Mouse (Mus musculus): ENCODE results near the gene Spen. TPM values are rescaled to one million over a fixed set of nuclear protein-coding genes. Genes with fewer than 3 reads are reported as not detected.

The Spen gene
- polyA plus RNA-seq, 1 experiment from 2014 or later = 6.2 TPM

DNA sequence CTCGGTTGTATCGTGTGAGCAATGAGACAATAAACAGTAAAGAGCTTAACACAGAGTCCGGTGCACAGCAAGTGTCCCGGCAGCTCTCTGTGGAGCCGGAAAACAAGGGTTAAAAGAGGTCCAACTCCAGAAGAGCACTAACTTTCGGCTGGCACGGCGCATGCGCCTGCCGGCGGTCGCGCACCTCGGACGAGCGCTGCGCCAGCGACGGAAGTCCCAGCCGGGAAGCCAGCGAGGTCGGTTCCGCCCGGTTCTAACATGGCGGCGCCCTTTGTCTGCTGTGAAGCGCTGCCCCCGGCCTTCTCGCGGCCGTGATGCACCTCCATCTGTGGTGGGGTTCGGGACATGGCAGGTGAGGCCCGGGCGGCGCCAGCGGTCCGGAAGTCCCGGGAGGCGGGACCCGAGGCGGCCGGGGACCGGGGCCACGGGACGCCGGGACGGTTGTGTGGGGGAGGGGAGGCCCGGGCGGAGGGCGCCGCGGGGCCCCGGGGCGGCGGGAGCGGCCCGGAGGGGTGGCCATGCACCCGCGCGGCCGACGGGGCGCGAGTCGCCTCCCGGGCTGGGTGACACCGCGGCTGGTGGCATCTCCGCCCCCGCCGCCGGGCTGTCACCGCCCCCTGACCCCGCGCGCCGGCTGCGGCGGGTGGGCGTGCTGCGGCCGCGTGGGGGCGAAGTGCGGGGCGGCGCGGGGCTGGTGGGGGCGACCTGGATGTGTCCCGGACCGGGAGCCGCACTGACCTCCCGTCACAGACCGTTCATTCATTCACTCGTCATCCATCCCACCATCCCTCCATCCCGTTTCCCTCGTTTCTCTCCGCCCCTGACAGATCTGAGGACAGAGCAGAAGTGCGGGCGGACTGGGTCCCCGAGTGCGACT, 93.7 kb downstream of the Spen start, which contains the start of gene Zbtb17:
Gene Zbtb17 (plus strand): TSS at position 204 of the 877 bp plus-strand sequence.
- peak within 1 kb of the TSS; percentile 99 for H3K4me3 ChIP-seq (replicated peaks; ENCODE audit: low read depth, low read length)
- peaks cover 8% of the 10 kb centered on the region for H3K4me1 ChIP-seq (replicated peaks; ENCODE audit: insufficient read depth, low read length)
- DNase-seq (ENCODE audit: low spot score) (peak; percentile 95), ATAC-seq (replicated peaks; ENCODE audit: low FRiP score, low read depth) (peak; percentile 89)
- peaks cover 21% of the 10 kb centered on the region; the same call in 1 of the 2 replicates for H3K36me3 ChIP-seq (ENCODE audit: insufficient read depth, low read length)
- WGBS = 1% methylated on average over 66 of the region's 102 CpGs
- peak within 1 kb of the TSS; percentile 96 for H3K9ac ChIP-seq (ENCODE audit: low read depth, low read length)
- H3K4me2 ChIP-seq (ENCODE audit: low read length) = peak within 1 kb of the TSS; percentile 95
- no peaks in the 10 kb centered on the region for H3K27me3 ChIP-seq (ENCODE audit: insufficient read depth, low read length)
- peak within 1 kb of the TSS; percentile 75 for H3K27ac ChIP-seq
- no peaks in the 10 kb centered on the region for H3K9me3 ChIP-seq (replicated peaks; ENCODE audit: low read length)
- TF ChIP-seq CTCF (IDR thresholded peaks at IDR 0.05; ENCODE audit: low read depth) = no peak

DNA sequence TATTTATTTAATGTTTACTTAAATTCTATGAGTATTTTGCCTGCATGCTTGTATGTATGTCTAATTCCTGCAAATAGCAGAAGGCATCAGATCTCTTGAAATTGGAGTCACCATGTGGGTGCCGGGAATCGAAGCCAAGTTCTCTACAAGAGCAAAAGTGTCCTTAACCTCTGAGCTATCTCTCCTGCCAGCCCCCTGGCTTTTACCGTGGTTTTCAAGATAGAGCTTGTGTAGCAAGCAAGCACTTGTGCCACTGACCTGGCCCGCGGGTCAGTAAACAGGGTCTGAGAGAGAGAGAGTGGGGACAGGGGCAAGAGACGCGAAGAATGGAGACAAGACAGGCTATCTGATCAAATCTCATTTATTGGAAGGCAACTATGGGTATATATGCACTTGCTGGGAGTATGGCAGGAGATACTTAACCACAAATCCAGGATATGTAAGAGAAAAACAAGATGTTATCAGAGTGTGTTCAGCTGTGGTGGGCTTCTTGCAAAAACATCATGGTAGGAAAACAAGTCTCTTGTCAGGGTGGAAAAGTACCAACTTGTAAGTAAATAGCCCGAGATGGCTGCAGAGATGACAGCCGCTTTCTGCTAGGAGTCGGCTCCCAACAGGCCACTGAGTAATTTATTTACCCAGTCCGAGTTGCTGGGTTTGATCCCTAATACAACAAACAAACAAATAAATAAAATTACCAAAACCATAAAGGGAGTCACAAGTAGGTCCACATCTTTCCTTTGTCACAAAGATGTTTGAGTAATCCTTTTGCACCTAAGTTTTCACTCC, 94.6 kb downstream of the Spen start:
- H3K4me1 ChIP-seq (replicated peaks; ENCODE audit: insufficient read depth, low read length) = peaks cover 8% of the 10 kb centered on the region
- no peak for DNase-seq (ENCODE audit: low spot score)
- H3K9me3 ChIP-seq (replicated peaks; ENCODE audit: low read length) = no peaks in the 10 kb centered on the region
- peak overlapping the region; percentile 96 for H3K9ac ChIP-seq (ENCODE audit: low read depth, low read length)
- H3K4me2 ChIP-seq (ENCODE audit: low read length) = peak overlapping the region; percentile 95
- 0 out of 2 replicates have a peak, but pooled peaks cover 14% of the 10 kb centered on the region for H3K36me3 ChIP-seq (ENCODE audit: insufficient read depth, low read length)
- no peak for TF ChIP-seq CTCF (IDR thresholded peaks at IDR 0.05; ENCODE audit: low read depth)
- WGBS = 34% methylated on average over 11 of the region's 11 CpGs
- H3K27ac ChIP-seq = peak overlapping the region; percentile 75; the same call in 1 of the 2 replicates
- no peak for ATAC-seq (replicated peaks; ENCODE audit: low FRiP score, low read depth)
- no peaks in the 10 kb centered on the region for H3K27me3 ChIP-seq (ENCODE audit: insufficient read depth, low read length)
- peak overlapping the region; percentile 99 for H3K4me3 ChIP-seq (replicated peaks; ENCODE audit: low read depth, low read length)

DNA sequence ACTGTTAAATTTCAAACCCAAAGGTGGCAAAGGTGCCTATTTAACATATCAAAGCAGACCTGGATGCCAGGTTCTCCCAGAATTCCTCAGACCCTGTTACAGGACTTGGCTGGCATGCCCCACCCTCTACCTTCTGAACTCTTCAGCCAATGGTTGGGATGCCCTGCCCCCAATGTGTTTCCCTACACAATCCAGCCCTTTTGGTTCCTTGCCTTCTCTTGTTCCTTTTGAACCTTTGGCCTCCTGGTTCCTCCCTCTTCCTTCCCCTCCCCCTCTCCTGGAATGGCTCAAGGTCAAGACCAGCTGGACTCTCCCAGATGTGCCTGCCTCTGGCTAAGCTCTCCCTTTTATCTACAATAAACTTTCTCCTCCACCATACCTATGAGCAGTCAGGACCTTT, 97.5 kb downstream of the Spen start:
- peaks cover 7% of the 10 kb centered on the region for H3K4me1 ChIP-seq (replicated peaks; ENCODE audit: insufficient read depth, low read length)
- no peak for TF ChIP-seq CTCF (IDR thresholded peaks at IDR 0.05; ENCODE audit: low read depth)
- H3K9me3 ChIP-seq (replicated peaks; ENCODE audit: low read length) = no peaks in the 10 kb centered on the region
- H3K36me3 ChIP-seq (ENCODE audit: insufficient read depth, low read length) = no peaks in the 10 kb centered on the region
- no peak overlapping the region for H3K4me2 ChIP-seq (ENCODE audit: low read length)
- no peak overlapping the region for H3K4me3 ChIP-seq (replicated peaks; ENCODE audit: low read depth, low read length)
- H3K27ac ChIP-seq = no peak overlapping the region; the same call in 1 of the 2 replicates
- DNase-seq (ENCODE audit: low spot score) = no peak
- no peaks in the 10 kb centered on the region for H3K27me3 ChIP-seq (ENCODE audit: insufficient read depth, low read length)
- peak; percentile 40; the same call in 1 of the 2 replicates for ATAC-seq (replicated peaks; ENCODE audit: low FRiP score, low read depth)
- no peak overlapping the region for H3K9ac ChIP-seq (ENCODE audit: low read depth, low read length)

DNA sequence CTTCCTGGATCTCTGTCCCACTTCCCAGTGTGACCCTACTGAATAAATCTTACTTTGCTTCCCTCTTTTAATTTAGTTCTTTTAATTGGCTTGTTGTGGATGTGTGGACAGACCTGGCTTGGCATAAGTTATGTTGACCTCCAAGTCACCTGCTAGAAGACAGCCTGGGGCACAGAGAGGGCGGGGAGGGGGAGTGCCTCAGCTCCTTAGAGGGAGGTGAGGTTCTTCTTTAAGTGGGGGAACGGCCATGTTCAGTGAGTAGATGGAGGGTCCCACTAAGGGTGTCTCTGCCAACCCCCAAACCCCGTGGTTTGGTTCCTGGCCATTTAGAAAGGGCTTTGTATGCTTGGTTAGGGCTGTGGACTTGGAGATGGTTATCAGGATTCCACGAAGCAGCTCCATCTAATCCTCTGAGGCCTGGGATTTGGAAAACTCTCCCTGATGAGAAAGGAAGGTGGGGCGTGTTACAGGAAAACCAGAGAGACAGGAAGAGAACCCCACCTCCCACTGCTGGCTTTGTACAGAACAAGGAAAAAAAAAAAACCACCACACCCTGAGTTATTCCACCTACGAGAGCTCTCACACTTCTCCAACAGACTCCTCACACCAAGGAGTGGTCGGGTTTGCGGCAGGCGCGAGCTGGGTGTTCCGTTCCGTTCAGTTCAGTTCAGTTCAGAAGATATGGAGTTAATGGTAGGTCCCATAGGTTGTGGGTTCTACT, 99.2 kb downstream of the Spen start:
- Histone ChIP-seq H3K4me1 (replicated peaks; ENCODE audit: insufficient read depth, low read length) (no peaks in the 10 kb centered on the region; the same call in 1 of the 2 replicates), H3K27ac (peak overlapping the region; percentile 31; the same call in 1 of the 2 replicates), H3K9me3 (replicated peaks; ENCODE audit: low read length) (no peaks in the 10 kb centered on the region), H3K27me3 (ENCODE audit: insufficient read depth, low read length) (no peaks in the 10 kb centered on the region), H3K4me3 (replicated peaks; ENCODE audit: low read depth, low read length) (no peak overlapping the region), H3K9ac (ENCODE audit: low read depth, low read length) (no peak overlapping the region), H3K4me2 (ENCODE audit: low read length) (no peak overlapping the region), H3K36me3 (ENCODE audit: insufficient read depth, low read length) (no peaks in the 10 kb centered on the region)
- WGBS = 68% methylated on average over 12 of the region's 12 CpGs
- TF ChIP-seq CTCF (IDR thresholded peaks at IDR 0.05; ENCODE audit: low read depth) = no peak
- ATAC-seq (replicated peaks; ENCODE audit: low FRiP score, low read depth) (no peak), DNase-seq (ENCODE audit: low spot score) (no peak)

DNA sequence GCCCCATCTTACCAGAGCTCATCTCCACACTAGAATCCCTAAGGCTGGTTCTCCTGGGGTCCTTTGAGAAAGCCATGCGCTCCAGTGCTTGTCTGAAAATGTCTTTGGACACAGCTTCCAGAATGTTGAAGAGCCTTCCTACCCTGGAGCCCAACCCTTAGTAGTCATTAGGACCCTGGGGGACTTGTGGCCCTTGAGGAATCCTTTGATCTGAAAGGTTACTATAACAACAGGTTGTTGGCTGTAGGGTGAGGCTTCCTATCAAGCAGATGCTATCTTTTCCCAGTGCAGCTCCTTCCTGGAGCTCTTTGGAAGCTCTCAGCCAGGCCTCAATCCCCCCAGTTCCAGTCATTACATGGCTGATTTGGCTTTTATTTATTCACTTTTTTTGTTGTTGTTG, 102.4 kb downstream of the Spen start, which contains the start of gene Srarp:
Gene Srarp (minus strand): TSS at position 132 of the 400 bp plus-strand sequence.
- Histone ChIP-seq H3K36me3 (ENCODE audit: insufficient read depth, low read length) (no peaks in the 10 kb centered on the region), H3K4me2 (ENCODE audit: low read length) (no peak within 1 kb of the TSS), H3K27me3 (ENCODE audit: insufficient read depth, low read length) (no peaks in the 10 kb centered on the region), H3K27ac (no peak within 1 kb of the TSS), H3K9me3 (replicated peaks; ENCODE audit: low read length) (no peaks in the 10 kb centered on the region), H3K9ac (ENCODE audit: low read depth, low read length) (no peak within 1 kb of the TSS), H3K4me1 (replicated peaks; ENCODE audit: insufficient read depth, low read length) (no peaks in the 10 kb centered on the region), H3K4me3 (replicated peaks; ENCODE audit: low read depth, low read length) (no peak within 1 kb of the TSS)
- no peak for TF ChIP-seq CTCF (IDR thresholded peaks at IDR 0.05; ENCODE audit: low read depth)
- 74% methylated on average over 1 of the region's 1 CpGs for WGBS
- DNase-seq (ENCODE audit: low spot score) = no peak
- ATAC-seq (replicated peaks; ENCODE audit: low FRiP score, low read depth) = no peak
